Mouse (Mus musculus): Measurements from ENCODE around the gene Hand2. TPM values are rescaled to one million over a fixed set of nuclear protein-coding genes. Genes with fewer than 3 reads are reported as not detected.
A peak's percentile ranks its signal among the peaks of the same experiment; 100 is the strongest.

Gene Hand2
- polyA plus RNA-seq (2012; rRNA removed), result 0.07 and 0.29 TPM in 2 replicates

DNA sequence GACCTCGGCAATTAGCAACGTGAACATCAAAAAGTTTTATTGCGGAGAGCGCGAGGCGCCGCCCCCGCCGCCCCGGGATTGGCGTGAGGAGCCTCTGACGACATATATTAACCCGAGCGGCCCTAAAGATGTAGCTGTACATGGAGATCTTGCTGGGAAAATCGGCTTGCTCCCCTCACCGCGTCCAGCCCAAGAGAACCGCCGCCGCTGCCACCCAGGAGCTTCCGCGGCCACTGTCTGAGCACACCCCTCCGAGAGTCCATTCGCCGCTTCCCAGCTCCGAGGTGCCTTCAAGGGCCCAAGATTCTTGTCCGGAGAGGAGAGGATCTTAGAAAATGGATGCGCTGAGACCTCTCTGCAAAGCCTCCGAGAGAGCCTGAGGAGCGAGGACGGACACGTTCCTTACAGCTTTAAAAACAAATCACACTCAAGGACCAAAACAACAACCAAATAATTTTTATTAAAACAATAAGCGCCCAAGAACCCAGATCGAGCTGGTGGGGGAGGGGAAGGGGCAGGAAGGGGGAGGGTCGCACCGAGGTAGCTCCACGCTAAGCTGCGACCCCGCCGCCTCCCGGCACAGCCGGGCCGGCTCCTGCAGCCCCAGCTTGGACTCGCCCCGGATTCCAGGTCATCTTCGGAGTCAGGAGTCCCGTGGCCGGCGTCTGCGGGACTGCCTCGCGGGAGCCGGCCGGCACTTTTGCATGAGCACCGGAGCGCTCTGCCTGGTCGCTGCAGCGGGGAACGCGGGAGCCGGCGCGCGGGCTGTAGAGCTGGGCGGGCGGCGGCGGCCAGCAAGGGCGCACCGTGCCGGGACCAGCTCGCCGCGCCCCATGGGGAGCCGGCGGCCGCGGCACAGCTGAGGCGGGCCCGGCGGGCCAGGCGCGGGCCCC lies at the start of gene Hand2:
Gene Hand2, plus strand, starts transcription at position 133 of the 893 bp plus-strand sequence.
- TF ChIP-seq CTCF (IDR thresholded peaks at IDR 0.05; ENCODE audit: borderline replicate concordance, extremely low read depth, insufficient read depth, insufficient read length) (no peak), POLR2A (IDR thresholded peaks at IDR 0.05; ENCODE audit: borderline replicate concordance, extremely low read depth, insufficient read depth, insufficient read length, poor library complexity, severe bottlenecking) (no peak)
- DNase-seq (ENCODE audit: low read depth), result peak; percentile 57

DNA sequence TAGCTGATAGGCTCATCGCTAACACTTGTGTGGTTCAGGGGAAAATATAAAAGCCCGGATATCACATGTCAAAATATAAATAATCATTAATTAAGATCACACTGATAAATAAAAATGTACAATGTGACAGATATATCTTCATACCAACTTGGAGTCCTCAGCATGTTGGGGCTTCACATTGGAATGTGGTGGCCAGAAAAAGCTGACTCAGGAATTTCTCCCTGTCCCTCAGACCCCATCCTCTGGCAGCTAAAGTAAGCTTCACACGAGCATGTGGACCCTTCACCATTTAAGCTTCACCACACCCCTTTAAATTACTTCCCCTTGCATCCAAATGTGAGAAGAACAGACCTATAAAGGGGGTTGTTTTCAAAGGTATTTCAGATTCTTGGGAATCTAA lies 47.7 kb upstream of the Hand2 start:
- TF ChIP-seq CTCF (IDR thresholded peaks at IDR 0.05; ENCODE audit: borderline replicate concordance, extremely low read depth, insufficient read depth, insufficient read length) (no peak), POLR2A (IDR thresholded peaks at IDR 0.05; ENCODE audit: borderline replicate concordance, extremely low read depth, insufficient read depth, insufficient read length, poor library complexity, severe bottlenecking) (no peak)
- DNase-seq (ENCODE audit: low read depth), result no peak

DNA sequence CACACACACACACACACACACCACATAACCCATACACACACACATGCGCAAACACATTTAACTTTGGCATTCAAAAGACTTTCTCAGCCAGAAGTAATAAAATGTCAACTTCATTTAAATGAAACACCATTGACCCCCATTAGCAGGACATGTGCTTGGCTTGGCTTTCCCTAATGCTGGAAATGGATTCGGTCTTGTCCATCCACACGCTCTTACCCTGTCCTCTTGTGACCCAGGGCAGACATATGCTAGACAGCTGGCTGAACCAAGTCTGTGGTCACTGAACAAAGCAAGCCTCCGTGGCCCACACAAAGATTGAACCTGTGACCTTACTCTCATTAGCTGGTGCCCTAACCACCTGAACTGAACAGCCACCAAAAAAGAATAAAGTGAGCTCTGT lies 27.3 kb upstream of the Hand2 start:
- TF ChIP-seq POLR2A (IDR thresholded peaks at IDR 0.05; ENCODE audit: borderline replicate concordance, extremely low read depth, insufficient read depth, insufficient read length, poor library complexity, severe bottlenecking) (no peak), CTCF (IDR thresholded peaks at IDR 0.05; ENCODE audit: borderline replicate concordance, extremely low read depth, insufficient read depth, insufficient read length) (no peak)
- DNase-seq (ENCODE audit: low read depth), result no peak

GRCm38 (mm10) chr8:57303513-57303912 lies 17.3 kb upstream of the Hand2 start:
- no peak for DNase-seq (ENCODE audit: low read depth)
- no peak for TF ChIP-seq POLR2A (IDR thresholded peaks at IDR 0.05; ENCODE audit: borderline replicate concordance, extremely low read depth, insufficient read depth, insufficient read length, poor library complexity, severe bottlenecking)
- TF ChIP-seq CTCF (IDR thresholded peaks at IDR 0.05; ENCODE audit: borderline replicate concordance, extremely low read depth, insufficient read depth, insufficient read length), result no peak

GRCm38 (mm10) chr8:57304944-57305343 lies 15.8 kb upstream of the Hand2 start:
- no peak for TF ChIP-seq POLR2A (IDR thresholded peaks at IDR 0.05; ENCODE audit: borderline replicate concordance, extremely low read depth, insufficient read depth, insufficient read length, poor library complexity, severe bottlenecking)
- TF ChIP-seq CTCF (IDR thresholded peaks at IDR 0.05; ENCODE audit: borderline replicate concordance, extremely low read depth, insufficient read depth, insufficient read length), result no peak
- no peak for DNase-seq (ENCODE audit: low read depth)

DNA sequence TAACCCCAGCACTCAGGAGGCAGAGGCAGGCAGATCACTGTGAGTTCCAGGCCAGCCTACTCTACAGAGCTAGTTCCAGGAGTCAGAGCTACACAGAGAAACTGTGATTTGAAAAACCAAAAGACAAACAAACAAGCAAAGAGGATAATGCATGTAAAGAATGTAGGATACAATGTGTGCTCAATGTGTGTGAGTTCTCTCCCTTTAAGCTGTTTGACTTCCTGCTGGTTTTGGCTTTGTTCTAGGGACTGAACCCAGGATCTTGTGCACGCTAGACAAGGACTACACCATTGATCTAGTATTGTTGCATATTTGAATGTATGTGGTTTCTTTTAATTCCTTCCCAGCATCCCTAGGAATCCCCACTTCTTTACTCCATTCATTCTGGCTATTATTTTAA lies 14.3 kb upstream of the Hand2 start:
- TF ChIP-seq CTCF (IDR thresholded peaks at IDR 0.05; ENCODE audit: borderline replicate concordance, extremely low read depth, insufficient read depth, insufficient read length), result no peak
- TF ChIP-seq POLR2A (IDR thresholded peaks at IDR 0.05; ENCODE audit: borderline replicate concordance, extremely low read depth, insufficient read depth, insufficient read length, poor library complexity, severe bottlenecking), result no peak
- no peak for DNase-seq (ENCODE audit: low read depth)

DNA sequence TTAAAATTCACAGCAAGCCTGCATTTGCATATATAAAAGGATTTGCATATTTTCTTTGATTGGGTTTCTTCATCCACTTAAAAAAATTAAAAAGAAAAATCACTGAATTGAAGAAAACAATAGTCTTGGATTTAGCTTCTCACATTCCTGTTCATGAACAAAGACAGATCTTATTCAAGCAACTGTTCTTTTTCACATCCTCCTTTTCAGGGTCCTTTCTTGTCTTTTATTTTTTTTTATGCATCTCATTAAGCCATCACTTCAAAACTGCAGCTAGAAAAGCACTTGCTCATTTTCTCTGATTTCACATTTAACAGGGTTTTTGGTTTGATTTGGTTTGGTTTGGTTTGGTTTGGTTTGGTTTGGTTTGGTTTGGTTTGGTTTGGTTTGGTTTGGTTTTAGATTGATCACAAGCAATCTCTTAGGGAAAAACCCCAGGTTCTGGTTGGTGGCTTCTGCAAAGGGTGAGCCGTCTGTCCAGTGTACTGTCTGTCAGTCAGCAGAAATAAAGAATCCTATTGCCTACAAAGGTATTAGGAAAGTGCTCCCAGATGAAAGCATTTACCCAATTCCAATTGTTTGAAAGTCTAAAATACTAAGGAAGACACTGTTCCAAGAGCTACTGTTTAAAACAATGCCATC lies 10.8 kb upstream of the Hand2 start:
- DNase-seq (ENCODE audit: low read depth), result peak; percentile 33
- TF ChIP-seq POLR2A (IDR thresholded peaks at IDR 0.05; ENCODE audit: borderline replicate concordance, extremely low read depth, insufficient read depth, insufficient read length, poor library complexity, severe bottlenecking) (no peak), CTCF (IDR thresholded peaks at IDR 0.05; ENCODE audit: borderline replicate concordance, extremely low read depth, insufficient read depth, insufficient read length) (no peak)

DNA sequence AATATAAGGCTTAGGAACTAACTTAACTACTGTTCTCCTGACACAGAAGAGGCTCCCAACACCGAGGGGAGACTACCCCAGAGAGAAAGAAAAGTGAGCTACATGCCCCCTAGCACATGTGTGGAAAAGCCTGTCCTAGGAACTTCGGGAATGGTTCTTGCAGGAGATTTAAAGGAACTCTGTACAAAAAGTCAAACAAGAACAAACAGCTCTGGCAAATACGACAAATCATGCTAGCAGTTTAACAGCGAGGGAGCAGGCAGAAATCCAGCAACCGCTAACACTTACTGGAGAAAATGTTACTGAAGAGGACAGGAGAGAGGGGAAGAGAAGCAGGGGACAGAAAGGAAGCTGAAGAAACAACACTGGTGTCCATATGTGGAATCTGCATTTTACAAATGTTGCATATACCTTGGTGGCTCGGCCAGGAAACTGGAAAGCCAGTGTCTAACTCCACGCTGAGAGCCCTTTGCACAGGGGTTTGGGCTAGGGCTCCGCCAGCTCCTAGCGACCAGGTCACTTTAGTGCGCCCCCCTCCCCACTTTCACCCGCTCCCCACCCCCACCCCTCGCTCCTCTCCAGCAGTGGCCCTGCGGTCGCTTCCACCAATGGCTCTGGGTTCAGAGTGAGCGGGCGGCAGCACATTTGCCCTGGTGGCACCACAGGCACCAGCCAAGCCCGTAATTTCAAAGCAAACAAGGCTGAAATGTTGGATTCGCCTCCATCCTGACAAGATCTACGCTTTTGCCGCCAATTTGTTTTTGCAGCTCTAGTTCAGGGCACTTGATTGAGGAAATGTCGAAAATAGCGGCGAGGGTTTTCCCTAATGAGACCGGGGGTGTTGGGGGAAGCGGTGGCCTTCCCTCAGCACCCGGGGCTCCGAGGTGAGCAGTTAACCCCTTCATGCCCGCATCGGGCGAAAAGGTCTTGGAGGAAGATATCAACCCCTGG lies 8.5 kb upstream of the Hand2 start:
- TF ChIP-seq POLR2A (IDR thresholded peaks at IDR 0.05; ENCODE audit: borderline replicate concordance, extremely low read depth, insufficient read depth, insufficient read length, poor library complexity, severe bottlenecking) (no peak), CTCF (IDR thresholded peaks at IDR 0.05; ENCODE audit: borderline replicate concordance, extremely low read depth, insufficient read depth, insufficient read length) (no peak)
- DNase-seq (ENCODE audit: low read depth), result peak; percentile 65

DNA sequence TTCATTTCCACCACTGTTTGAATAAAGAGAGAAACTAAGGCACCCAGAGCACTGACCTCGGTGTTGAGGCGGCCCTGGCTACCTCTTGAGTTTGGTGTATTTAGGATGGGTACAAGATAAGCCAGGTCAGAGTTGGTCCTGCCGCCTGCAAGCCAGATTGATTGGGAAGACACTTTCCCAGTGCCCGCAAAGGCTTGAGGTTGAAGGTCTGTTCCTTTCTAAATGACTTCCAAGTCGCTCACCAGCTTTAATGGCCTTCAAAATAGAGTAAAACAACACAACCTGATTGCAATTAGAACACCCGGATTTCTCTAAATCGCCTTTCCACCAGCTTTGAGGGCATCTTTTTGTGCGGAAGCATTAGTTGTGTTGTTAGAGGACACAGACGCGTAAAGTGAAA lies 7.2 kb upstream of the Hand2 start:
- TF ChIP-seq POLR2A (IDR thresholded peaks at IDR 0.05; ENCODE audit: borderline replicate concordance, extremely low read depth, insufficient read depth, insufficient read length, poor library complexity, severe bottlenecking), result no peak
- TF ChIP-seq CTCF (IDR thresholded peaks at IDR 0.05; ENCODE audit: borderline replicate concordance, extremely low read depth, insufficient read depth, insufficient read length), result no peak
- DNase-seq (ENCODE audit: low read depth), result peak; percentile 23

DNA sequence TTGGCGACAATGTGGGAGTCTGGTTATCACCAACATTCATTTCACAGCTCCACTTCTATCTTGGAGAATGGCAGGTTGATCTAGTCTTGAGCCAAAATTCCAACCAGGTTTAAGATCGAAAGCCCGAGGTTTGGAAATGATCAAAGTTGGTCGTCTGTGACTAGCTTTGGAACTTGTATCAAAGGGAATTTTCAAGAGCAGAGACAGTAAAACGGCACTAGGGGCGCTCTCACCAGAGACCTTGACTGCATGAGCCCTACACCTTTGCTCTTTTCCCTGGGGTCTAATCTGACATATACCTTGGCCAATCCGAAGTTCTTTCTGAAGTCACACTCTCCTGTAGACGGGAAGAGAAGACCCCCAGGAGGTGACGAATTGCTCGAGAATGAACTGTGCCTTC lies 6.6 kb upstream of the Hand2 start:
- DNase-seq (ENCODE audit: low read depth), result peak; percentile 68
- TF ChIP-seq CTCF (IDR thresholded peaks at IDR 0.05; ENCODE audit: borderline replicate concordance, extremely low read depth, insufficient read depth, insufficient read length) (peak; percentile 45; the same call in 1 of the 2 replicates), POLR2A (IDR thresholded peaks at IDR 0.05; ENCODE audit: borderline replicate concordance, extremely low read depth, insufficient read depth, insufficient read length, poor library complexity, severe bottlenecking) (no peak)

GRCm38 (mm10) chr8:57315471-57315870 lies 5.3 kb upstream of the Hand2 start:
- TF ChIP-seq CTCF (IDR thresholded peaks at IDR 0.05; ENCODE audit: borderline replicate concordance, extremely low read depth, insufficient read depth, insufficient read length) (no peak), POLR2A (IDR thresholded peaks at IDR 0.05; ENCODE audit: borderline replicate concordance, extremely low read depth, insufficient read depth, insufficient read length, poor library complexity, severe bottlenecking) (no peak)
- no peak for DNase-seq (ENCODE audit: low read depth)
